Mouse (Mus musculus): ENCODE results near the gene Syne1. TPM values are rescaled to one million over a fixed set of nuclear protein-coding genes. Genes with fewer than 3 reads are reported as not detected.

Gene Syne1
- polyA plus RNA-seq, 1 experiment from 2014 or later = 13.3 TPM

DNA sequence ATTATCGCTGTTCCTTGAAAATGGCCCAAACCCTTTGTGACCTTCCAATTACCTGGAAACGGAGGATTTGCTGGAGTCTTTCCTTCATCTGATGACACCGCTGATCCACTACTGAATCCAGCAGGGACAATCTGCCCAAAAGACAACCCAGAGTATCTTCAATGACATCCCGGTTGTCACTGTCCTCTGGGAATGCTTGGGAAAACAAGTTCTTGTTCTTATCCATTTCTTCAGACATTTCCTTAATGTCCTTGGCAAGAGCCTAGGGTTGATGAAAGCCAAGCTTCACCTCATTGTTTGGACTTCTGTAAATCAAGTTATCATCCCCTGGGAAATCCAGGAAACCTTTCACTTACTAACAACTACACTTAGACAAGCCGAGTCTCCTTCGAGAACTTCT lies 398.2 kb downstream of the Syne1 start:
- Histone ChIP-seq H3K9ac (ENCODE audit: low read length) (no peak overlapping the region), H3K4me2 (ENCODE audit: low read length) (no peak overlapping the region), H3K27me3 (replicated peaks; ENCODE audit: control insufficient read depth, insufficient read depth, low read length) (no peaks in the 10 kb centered on the region), H3K4me3 (ENCODE audit: low read depth, low read length) (no peak overlapping the region), H3K36me3 (ENCODE audit: control insufficient read depth, insufficient read depth, low read length) (peaks cover 20% of the 10 kb centered on the region; the same call in 1 of the 2 replicates), H3K4me1 (replicated peaks; ENCODE audit: control insufficient read depth, insufficient read depth, low read length) (no peaks in the 10 kb centered on the region), H3K27ac (ENCODE audit: low read depth) (no peak overlapping the region), H3K9me3 (ENCODE audit: control insufficient read depth, low read length) (no peaks in the 10 kb centered on the region)
- WGBS = 90% methylated on average over 6 of the region's 6 CpGs
- DNase-seq (ENCODE audit: low spot score) (no peak), ATAC-seq (replicated peaks; ENCODE audit: low FRiP score, low TSS enrichment, low read depth) (no peak)

DNA sequence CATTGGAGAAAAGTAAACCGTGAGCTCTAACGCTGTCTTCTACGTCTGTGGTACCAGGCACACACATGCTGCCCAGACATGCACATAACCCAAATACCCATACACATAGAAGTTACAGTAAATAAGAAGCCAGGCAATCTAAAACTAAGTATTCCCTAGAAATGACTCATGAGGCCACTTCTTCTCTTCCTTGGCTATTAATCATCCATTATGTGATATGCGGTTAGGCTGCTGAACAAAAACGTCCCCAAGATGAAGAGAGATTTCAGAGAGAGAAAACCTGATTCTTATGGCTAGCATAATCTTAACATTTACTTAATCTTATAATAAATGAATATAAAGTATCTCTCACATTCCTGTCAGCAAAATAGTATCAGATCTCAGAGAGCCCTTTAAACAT lies 409.8 kb downstream of the Syne1 start:
- DNase-seq (ENCODE audit: low spot score) = no peak
- no peaks in the 10 kb centered on the region for H3K27me3 ChIP-seq (replicated peaks; ENCODE audit: control insufficient read depth, insufficient read depth, low read length)
- no peaks in the 10 kb centered on the region for H3K9me3 ChIP-seq (ENCODE audit: control insufficient read depth, low read length)
- no peak overlapping the region for H3K27ac ChIP-seq (ENCODE audit: low read depth)
- H3K9ac ChIP-seq (ENCODE audit: low read length) = no peak overlapping the region
- WGBS = 80% methylated on average over 5 of the region's 5 CpGs
- peaks cover 25% of the 10 kb centered on the region for H3K36me3 ChIP-seq (ENCODE audit: control insufficient read depth, insufficient read depth, low read length)
- H3K4me2 ChIP-seq (ENCODE audit: low read length) = no peak overlapping the region
- H3K4me3 ChIP-seq (ENCODE audit: low read depth, low read length) = no peak overlapping the region
- ATAC-seq (replicated peaks; ENCODE audit: low FRiP score, low TSS enrichment, low read depth) = no peak
- no peaks in the 10 kb centered on the region for H3K4me1 ChIP-seq (replicated peaks; ENCODE audit: control insufficient read depth, insufficient read depth, low read length)

DNA sequence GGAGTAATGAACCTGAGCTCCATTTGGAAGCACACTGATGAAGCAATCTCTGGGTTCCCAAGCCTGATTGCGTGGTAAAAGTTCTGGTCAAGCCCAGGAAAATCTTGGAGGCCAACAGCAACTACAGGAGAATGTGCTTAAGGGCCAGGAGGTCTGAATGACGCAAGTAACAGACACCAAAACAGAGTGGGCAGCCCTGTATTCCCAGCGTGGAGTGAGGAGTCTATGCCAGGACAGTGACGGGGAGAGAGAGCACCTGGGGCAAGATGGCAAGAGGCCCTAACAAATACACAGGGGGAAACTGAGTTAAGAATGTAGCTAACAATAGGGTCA lies 411.4 kb downstream of the Syne1 start:
- no peak overlapping the region for H3K4me3 ChIP-seq (ENCODE audit: low read depth, low read length)
- H3K27me3 ChIP-seq (replicated peaks; ENCODE audit: control insufficient read depth, insufficient read depth, low read length) = no peaks in the 10 kb centered on the region
- DNase-seq (ENCODE audit: low spot score) = no peak
- no peak overlapping the region; the same call in 1 of the 2 replicates for H3K27ac ChIP-seq (ENCODE audit: low read depth)
- no peaks in the 10 kb centered on the region for H3K4me1 ChIP-seq (replicated peaks; ENCODE audit: control insufficient read depth, insufficient read depth, low read length)
- H3K9ac ChIP-seq (ENCODE audit: low read length) = no peak overlapping the region
- WGBS = 73% methylated on average over 4 of the region's 4 CpGs
- H3K9me3 ChIP-seq (ENCODE audit: control insufficient read depth, low read length) = no peaks in the 10 kb centered on the region
- H3K36me3 ChIP-seq (ENCODE audit: control insufficient read depth, insufficient read depth, low read length) = peaks cover 18% of the 10 kb centered on the region
- no peak overlapping the region for H3K4me2 ChIP-seq (ENCODE audit: low read length)
- no peak for ATAC-seq (replicated peaks; ENCODE audit: low FRiP score, low TSS enrichment, low read depth)

GRCm38 (mm10) chr10:5139246-5139931 lies 411.9 kb downstream of the Syne1 start:
- H3K4me2 ChIP-seq (ENCODE audit: low read length) = no peak overlapping the region
- no peaks in the 10 kb centered on the region for H3K27me3 ChIP-seq (replicated peaks; ENCODE audit: control insufficient read depth, insufficient read depth, low read length)
- DNase-seq (ENCODE audit: low spot score) (no peak), ATAC-seq (replicated peaks; ENCODE audit: low FRiP score, low TSS enrichment, low read depth) (0 out of 2 replicates have a peak, but pooled peaks have one; percentile 58)
- H3K36me3 ChIP-seq (ENCODE audit: control insufficient read depth, insufficient read depth, low read length) = peaks cover 18% of the 10 kb centered on the region
- H3K4me3 ChIP-seq (ENCODE audit: low read depth, low read length) = no peak overlapping the region
- H3K9me3 ChIP-seq (ENCODE audit: control insufficient read depth, low read length) = no peaks in the 10 kb centered on the region
- no peaks in the 10 kb centered on the region for H3K4me1 ChIP-seq (replicated peaks; ENCODE audit: control insufficient read depth, insufficient read depth, low read length)
- peak overlapping the region; percentile 40; the same call in 1 of the 2 replicates for H3K27ac ChIP-seq (ENCODE audit: low read depth)
- WGBS = 62% methylated on average over 3 of the region's 3 CpGs
- no peak overlapping the region for H3K9ac ChIP-seq (ENCODE audit: low read length)

GRCm38 (mm10) chr10:5132050-5132449 lies 419.2 kb downstream of the Syne1 start:
- H3K27me3 ChIP-seq (replicated peaks; ENCODE audit: control insufficient read depth, insufficient read depth, low read length) = no peaks in the 10 kb centered on the region
- no peak overlapping the region for H3K9ac ChIP-seq (ENCODE audit: low read length)
- no peak for ATAC-seq (replicated peaks; ENCODE audit: low FRiP score, low TSS enrichment, low read depth)
- 81% methylated on average over 3 of the region's 3 CpGs for WGBS
- H3K36me3 ChIP-seq (ENCODE audit: control insufficient read depth, insufficient read depth, low read length) = peaks cover 16% of the 10 kb centered on the region
- no peak overlapping the region for H3K27ac ChIP-seq (ENCODE audit: low read depth)
- no peaks in the 10 kb centered on the region for H3K9me3 ChIP-seq (ENCODE audit: control insufficient read depth, low read length)
- DNase-seq (ENCODE audit: low spot score) = no peak
- H3K4me1 ChIP-seq (replicated peaks; ENCODE audit: control insufficient read depth, insufficient read depth, low read length) = no peaks in the 10 kb centered on the region
- no peak overlapping the region for H3K4me3 ChIP-seq (ENCODE audit: low read depth, low read length)
- no peak overlapping the region for H3K4me2 ChIP-seq (ENCODE audit: low read length)

DNA sequence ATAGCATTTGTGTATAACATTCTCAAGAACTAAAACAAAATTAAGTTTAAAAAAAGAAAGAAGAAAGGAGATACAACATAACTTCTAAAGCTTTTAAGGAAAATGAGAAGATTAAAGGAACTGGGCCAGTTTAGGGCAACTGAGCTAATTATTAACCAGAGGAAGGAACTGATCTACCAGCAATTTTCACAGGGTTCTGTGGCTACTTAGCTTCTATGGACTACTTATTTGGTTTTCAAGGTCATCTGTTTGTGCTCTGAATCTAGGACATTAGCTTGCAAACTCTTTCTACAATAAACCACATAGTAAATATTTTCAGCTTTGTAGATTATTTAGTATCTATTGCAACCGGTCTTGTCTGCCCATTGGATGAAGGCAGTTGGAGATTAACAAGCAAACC lies 420.8 kb downstream of the Syne1 start:
- H3K27ac ChIP-seq (ENCODE audit: low read depth) = no peak overlapping the region
- no peaks in the 10 kb centered on the region for H3K9me3 ChIP-seq (ENCODE audit: control insufficient read depth, low read length)
- WGBS = 69% methylated on average over 1 of the region's 1 CpGs
- H3K4me3 ChIP-seq (ENCODE audit: low read depth, low read length) = no peak overlapping the region
- DNase-seq (ENCODE audit: low spot score) (no peak), ATAC-seq (replicated peaks; ENCODE audit: low FRiP score, low TSS enrichment, low read depth) (no peak)
- peaks cover 31% of the 10 kb centered on the region for H3K36me3 ChIP-seq (ENCODE audit: control insufficient read depth, insufficient read depth, low read length)
- no peak overlapping the region for H3K4me2 ChIP-seq (ENCODE audit: low read length)
- H3K4me1 ChIP-seq (replicated peaks; ENCODE audit: control insufficient read depth, insufficient read depth, low read length) = no peaks in the 10 kb centered on the region
- H3K27me3 ChIP-seq (replicated peaks; ENCODE audit: control insufficient read depth, insufficient read depth, low read length) = no peaks in the 10 kb centered on the region
- H3K9ac ChIP-seq (ENCODE audit: low read length) = no peak overlapping the region

DNA sequence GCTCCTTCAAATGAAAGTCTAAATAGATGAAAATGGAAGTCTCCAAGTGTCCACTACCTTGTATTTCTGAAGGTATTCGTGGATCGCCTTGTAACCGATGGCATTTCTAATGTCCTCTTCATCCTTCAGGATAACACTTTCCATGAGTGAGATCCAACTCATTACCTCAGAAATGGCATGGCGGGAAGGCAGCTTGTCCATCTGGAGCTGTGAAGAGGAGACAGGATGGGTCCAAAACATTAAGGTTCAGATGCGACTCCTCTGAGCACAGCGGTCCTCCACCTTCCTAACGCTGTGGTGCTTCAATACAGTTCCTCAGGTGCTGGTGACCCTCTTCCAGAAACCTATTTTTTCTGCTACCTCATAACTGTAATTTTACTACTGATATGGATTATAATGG lies 426.5 kb downstream of the Syne1 start:
- no peak overlapping the region for H3K9ac ChIP-seq (ENCODE audit: low read length)
- no peak overlapping the region for H3K4me2 ChIP-seq (ENCODE audit: low read length)
- H3K4me3 ChIP-seq (ENCODE audit: low read depth, low read length) = no peak overlapping the region
- no peaks in the 10 kb centered on the region for H3K9me3 ChIP-seq (ENCODE audit: control insufficient read depth, low read length)
- WGBS = 98% methylated on average over 7 of the region's 7 CpGs
- H3K27me3 ChIP-seq (replicated peaks; ENCODE audit: control insufficient read depth, insufficient read depth, low read length) = no peaks in the 10 kb centered on the region
- ATAC-seq (replicated peaks; ENCODE audit: low FRiP score, low TSS enrichment, low read depth) (no peak), DNase-seq (ENCODE audit: low spot score) (no peak)
- peaks cover 81% of the 10 kb centered on the region for H3K36me3 ChIP-seq (ENCODE audit: control insufficient read depth, insufficient read depth, low read length)
- H3K27ac ChIP-seq (ENCODE audit: low read depth) = no peak overlapping the region
- H3K4me1 ChIP-seq (replicated peaks; ENCODE audit: control insufficient read depth, insufficient read depth, low read length) = no peaks in the 10 kb centered on the region

- Histone ChIP-seq H3K4me2 (ENCODE audit: low read length) (no peak overlapping the region), H3K27ac (ENCODE audit: low read depth) (no peak overlapping the region)
- WGBS = 66% methylated on average over 6 of the region's 6 CpGs
These were observed 434.6 kb downstream of the Syne1 start for GRCm38 (mm10) chr10:5116720-5117119.

DNA sequence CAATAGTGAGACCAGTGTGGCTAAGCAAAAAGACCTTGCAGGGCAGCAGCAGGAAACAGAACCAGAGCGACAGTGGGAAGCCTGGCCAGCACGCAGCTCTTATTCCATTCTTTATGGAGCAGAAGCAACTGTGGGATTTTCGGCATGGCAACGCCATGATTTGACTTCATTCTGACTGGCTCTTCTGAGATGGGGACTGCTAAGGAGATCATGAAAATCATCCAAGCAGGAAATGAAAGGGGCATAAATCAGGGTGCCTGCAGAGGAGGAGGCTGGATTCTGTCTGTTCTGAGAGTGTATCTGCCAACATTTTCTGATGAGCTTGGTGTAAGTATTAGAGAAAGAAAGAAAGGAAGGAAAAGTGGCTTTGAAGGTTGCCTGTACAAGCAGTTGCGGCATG lies 435.1 kb downstream of the Syne1 start:
- no peak for ATAC-seq (replicated peaks; ENCODE audit: low FRiP score, low TSS enrichment, low read depth)
- Histone ChIP-seq H3K36me3 (ENCODE audit: control insufficient read depth, insufficient read depth, low read length) (peaks cover 63% of the 10 kb centered on the region), H3K27ac (ENCODE audit: low read depth) (no peak overlapping the region), H3K9ac (ENCODE audit: low read length) (no peak overlapping the region), H3K27me3 (replicated peaks; ENCODE audit: control insufficient read depth, insufficient read depth, low read length) (no peaks in the 10 kb centered on the region), H3K4me3 (ENCODE audit: low read depth, low read length) (no peak overlapping the region), H3K4me2 (ENCODE audit: low read length) (no peak overlapping the region), H3K4me1 (replicated peaks; ENCODE audit: control insufficient read depth, insufficient read depth, low read length) (no peaks in the 10 kb centered on the region), H3K9me3 (ENCODE audit: control insufficient read depth, low read length) (no peaks in the 10 kb centered on the region)
- 79% methylated on average over 5 of the region's 5 CpGs for WGBS
- no peak for DNase-seq (ENCODE audit: low spot score)

More at GRCm38 (mm10) chr10:5116720-5117119, 434.6 kb downstream of the Syne1 start:
- H3K9ac ChIP-seq (ENCODE audit: low read length) = no peak overlapping the region
- 0 out of 2 replicates have a peak, but pooled peaks have one; percentile 40 for ATAC-seq (replicated peaks; ENCODE audit: low FRiP score, low TSS enrichment, low read depth)
- no peak overlapping the region for H3K4me3 ChIP-seq (ENCODE audit: low read depth, low read length)
- no peaks in the 10 kb centered on the region for H3K4me1 ChIP-seq (replicated peaks; ENCODE audit: control insufficient read depth, insufficient read depth, low read length)
- DNase-seq (ENCODE audit: low spot score) = no peak
- no peaks in the 10 kb centered on the region for H3K27me3 ChIP-seq (replicated peaks; ENCODE audit: control insufficient read depth, insufficient read depth, low read length)
- H3K36me3 ChIP-seq (ENCODE audit: control insufficient read depth, insufficient read depth, low read length) = peaks cover 62% of the 10 kb centered on the region
- H3K9me3 ChIP-seq (ENCODE audit: control insufficient read depth, low read length) = no peaks in the 10 kb centered on the region

All from intestine, embryonic 14.5 days (tissue).